Mouse (Mus musculus) left cerebral cortex, postnatal 10 days (tissue): ENCODE measurements around the gene Xdh. TPM values are rescaled to one million over a fixed set of nuclear protein-coding genes. Genes with fewer than 3 reads are reported as not detected.

Source experiments
- DNase-seq, 2 experiments: peaks; one replicate each; pipeline ENCODE4 v3.0.0; 2021 to 2022; ENCODE audit warnings: low spot score in 2 of 2, mixed read lengths in 1 of 2; ENCODE audit errors: extremely low spot score in 1 of 2
- intact Hi-C: fragments of 180-260 bp; cut with DNase I; formaldehyde crosslinking; loops from one replicate; pipeline ENCODE4 v1.15.1; 2025
- total RNA-seq, 2 experiments: library from RNA; stranded (reverse); gene quantifications; 2 replicates each; pipeline ENCODE4 v1.2.3; 2021

Gene Xdh
- total RNA-seq, 2 experiments from 2014 or later: 0.85 to 1.3 TPM

GRCm38 (mm10) chr17:73839086-73839835 lies 110.7 kb downstream of the Xdh start:
- intact Hi-C loops: no loop called here

GRCm38 (mm10) chr17:73837244-73837643 lies 112.8 kb downstream of the Xdh start:
- DNase-seq: no peak
- intact Hi-C loops: no loop called here

More at GRCm38 (mm10) chr17:73839086-73839835, 110.7 kb downstream of the Xdh start:
- DNase-seq: no peak

- DNase-seq: no peak
- intact Hi-C loops: no loop called here
Observed at GRCm38 (mm10) chr17:73836601-73837000, 113.4 kb downstream of the Xdh start.

Other genes with a start within 250 kb of the Xdh start
- gene Galnt14, start 239.7 kb downstream of the Xdh start, total RNA-seq: 10 to 100 TPM; 18.7 to 19.3 TPM
- gene Ehd3, start 146.1 kb downstream of the Xdh start, total RNA-seq: 10 to 100 TPM; 68.0 to 73.2 TPM
- under 1 TPM in 1 of 2 experiments, not detected in 1; 0.28 TPM for gene Srd5a2, start 97.7 kb upstream of the Xdh start, total RNA-seq